Mouse (Mus musculus): Measurements from ENCODE around the gene Pgm5.
A peak's percentile ranks its signal among the peaks of the same experiment; 100 is the strongest.

The Pgm5 gene

DNA sequence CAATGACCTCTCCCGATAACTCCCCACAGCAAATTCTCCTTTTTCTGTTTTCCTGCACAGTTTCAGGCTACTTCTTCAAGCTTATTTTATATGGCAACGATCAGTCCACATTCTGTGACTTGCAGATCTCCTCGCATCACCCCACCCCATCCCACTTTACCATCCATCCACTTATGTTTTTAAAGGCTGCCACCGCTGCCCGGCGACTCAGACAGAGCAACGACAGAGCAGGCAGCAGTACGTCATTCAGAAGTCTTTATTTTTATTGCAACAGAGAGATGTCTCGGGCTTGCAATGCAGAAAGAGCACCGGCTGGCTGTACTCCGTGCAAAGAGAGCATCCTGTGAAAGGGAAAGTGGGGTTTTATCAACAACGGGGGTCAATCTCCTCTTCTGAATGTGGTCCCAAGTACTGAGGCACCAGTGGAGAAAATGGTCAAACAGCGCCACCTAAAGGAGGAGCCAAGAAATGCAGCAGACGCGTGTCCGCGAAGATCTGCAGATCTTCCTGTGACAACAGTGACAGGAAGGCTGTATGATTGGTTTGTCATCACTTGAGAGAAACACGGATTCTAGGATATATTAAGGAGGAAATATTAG lies 9.5 kb upstream of the Pgm5 start:
- peak in 1 of 2 experiments; percentile 68 for DNase-seq (ENCODE audit: low spot score in 2 of 2)

DNA sequence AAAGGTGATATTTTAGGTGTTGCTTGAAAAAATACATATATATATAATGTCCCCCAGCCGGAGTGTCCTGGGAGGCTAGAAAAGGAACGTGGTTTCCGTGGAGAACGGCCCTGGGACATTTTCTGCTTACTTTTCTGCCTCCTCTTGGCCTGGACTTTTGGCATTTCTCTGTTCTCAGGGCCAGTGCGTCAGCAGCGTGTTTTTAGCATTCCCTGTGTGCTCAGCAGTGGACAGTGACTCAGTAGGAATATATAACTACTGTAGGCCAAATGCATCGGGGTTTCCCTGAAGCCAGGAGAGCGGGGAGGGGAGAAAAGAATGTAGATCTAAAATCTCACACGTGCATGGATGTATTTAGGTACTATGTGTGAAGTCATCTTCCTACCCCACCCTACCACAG lies 3.8 kb upstream of the Pgm5 start:
- DNase-seq (ENCODE audit: low spot score in 2 of 2): no peak

DNA sequence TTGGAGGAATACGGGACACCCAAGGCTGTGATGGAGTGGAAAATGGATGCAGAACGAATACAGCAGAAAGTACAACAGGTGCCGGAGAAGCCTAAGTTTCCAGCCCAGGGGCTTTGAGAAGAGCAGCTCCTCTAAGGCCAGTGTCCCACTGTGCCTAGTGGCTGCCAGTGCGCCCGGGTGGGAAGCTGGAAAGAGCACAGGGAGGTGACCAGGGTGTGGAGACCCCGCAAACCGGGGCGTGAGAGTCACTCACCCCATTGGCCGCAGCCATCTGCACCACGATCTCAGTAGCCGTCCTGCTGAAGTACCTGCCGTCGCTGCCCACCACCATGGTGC lies 411 bp downstream of the Pgm5 start:
- no peak for DNase-seq (ENCODE audit: low spot score in 2 of 2)

DNA sequence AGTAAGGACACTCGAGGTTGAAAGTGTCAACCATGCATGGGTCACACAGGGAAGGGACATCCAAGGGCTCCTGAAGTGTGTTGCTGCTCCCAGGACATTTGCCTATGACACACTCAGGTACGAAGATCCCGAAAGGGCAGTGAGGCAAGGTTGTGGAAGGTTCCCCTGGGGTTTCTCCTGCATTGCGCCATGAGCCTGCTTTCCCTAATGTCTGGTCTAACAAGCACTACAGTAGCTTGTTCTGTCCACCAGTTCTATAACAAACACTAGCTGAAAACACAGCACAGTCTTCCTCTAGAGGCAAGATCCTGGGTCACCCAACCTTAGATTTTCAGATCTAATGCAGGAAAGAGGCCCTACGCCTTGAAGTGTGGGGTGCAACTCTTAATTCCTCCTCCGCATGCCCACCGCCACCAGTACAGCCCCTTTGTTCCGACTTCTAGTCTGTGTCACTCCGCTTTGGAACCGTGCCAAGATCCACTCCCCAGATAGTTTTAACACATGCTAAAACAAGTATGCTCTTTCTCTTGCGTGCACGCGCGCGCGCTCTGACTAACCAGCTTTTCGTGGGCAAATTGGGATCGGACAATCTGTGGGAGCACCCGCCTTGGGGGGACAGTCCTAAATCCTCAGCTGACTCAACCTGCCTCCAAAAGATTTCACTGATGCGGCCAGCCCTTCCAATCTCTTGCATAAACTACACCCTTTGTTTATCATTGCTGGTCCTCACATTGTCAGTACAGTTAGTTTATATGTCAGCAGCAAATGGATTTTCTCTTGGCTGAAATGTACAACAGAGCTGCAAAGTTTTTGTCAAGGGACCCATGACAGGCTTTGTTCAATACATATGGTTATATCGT lies 10.0 kb downstream of the Pgm5 start:
- no peak for DNase-seq (ENCODE audit: low spot score in 2 of 2)

DNA sequence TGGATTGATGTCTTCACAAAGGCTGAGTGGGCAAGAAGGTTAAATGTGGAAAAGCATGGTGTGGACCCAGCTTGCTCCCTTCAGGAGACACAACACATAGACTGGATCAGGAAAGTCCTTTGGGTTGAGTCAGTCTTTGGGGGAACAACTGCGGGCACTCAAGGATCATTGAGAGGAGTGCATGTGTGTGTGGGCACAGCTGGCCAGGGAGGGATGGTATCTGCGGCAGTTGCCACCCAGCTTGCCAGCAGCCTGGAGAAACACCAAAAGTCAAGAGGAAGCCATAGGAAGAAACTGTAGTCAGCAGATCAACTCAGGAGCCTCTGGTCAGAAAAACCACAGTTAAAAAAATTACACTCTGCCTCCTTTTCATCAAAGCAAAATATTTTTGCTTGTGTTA lies 12.8 kb downstream of the Pgm5 start:
- DNase-seq (ENCODE audit: low spot score in 2 of 2): no peak

DNA sequence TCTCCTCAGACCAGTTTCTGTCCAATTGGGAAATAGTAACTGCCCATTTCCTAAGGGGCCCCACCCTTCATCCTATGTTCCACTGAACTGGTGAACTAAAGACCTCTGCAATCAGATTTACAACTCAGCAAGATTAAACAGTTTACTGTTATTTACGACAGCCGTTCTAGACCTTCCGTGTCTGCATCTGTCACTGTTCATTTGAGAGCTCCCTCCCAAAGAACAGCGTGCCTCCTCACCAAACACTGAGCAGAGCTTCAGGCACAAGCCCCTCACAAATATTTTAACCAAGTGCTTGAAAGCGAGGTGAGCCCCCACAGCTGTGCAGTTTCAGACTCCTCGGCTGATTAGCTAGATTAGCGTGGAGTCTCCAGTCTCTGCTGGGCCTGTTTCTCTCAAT lies 13.3 kb downstream of the Pgm5 start:
- no peak for DNase-seq (ENCODE audit: low spot score in 2 of 2)

DNA sequence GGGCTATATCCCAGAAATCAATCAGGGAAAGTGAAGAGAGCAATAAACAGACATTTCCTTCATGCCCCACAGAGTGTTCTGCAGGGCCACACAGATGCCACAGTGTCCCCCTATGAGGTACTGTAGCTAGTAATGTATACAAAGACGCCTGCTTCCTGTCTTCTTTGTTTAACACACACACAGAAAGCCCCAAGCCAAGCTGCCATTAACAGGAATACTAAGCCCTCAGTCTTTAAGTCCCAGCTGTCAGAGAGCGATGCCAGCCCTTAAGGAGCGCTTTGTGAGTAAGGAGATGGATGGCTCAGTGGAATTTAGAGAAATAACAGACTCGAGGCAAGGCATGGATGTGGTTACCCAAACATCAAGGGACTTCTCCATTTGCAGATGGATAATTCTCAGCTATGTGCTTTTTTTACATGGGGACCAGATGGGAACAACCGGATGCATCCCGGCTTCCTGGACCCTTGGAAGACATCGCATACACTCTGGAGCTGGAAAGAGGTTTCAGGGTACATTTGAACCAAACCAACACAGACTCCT lies 16.6 kb downstream of the Pgm5 start:
- DNase-seq (ENCODE audit: low spot score in 2 of 2): no peak

DNA sequence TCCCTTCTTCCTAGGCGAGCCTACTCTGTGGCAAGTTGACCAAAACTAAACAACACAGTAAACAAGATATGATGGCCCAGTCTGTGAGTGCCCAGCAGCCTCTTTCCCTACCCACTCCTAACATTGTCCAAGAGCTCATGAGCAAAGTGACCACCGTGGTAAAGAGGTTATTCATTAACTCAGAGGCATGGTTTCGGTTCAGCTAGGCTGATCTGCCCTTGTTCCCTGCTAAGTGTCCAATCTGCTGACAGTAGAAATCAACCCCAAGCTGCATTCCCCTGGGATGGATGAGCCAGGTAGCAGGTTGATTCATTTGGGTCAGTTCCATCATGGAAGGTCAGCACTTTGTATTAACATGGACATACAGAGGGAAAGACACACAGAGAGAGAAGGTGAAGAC lies 19.6 kb downstream of the Pgm5 start:
- no peak for DNase-seq (ENCODE audit: low spot score in 2 of 2)

DNA sequence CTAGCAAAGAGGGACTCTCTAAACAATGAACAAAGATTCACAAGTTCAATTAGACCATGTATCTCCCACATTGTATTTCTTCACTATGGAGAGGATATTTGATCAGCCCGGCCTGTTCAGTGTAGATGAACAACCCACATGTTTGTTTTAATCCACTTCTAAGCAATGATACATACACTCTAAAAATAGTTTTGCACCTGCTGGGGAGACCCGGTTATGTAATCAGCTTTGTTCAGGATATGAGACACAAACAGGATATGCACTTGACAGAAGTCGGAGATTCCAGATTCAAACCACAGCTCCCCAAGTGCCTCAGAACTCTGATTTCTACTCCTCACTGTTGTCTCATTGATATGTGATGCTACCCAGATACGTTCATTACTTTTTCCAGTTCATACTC lies 37.1 kb downstream of the Pgm5 start:
- no peak for DNase-seq (ENCODE audit: low spot score in 2 of 2)

DNA sequence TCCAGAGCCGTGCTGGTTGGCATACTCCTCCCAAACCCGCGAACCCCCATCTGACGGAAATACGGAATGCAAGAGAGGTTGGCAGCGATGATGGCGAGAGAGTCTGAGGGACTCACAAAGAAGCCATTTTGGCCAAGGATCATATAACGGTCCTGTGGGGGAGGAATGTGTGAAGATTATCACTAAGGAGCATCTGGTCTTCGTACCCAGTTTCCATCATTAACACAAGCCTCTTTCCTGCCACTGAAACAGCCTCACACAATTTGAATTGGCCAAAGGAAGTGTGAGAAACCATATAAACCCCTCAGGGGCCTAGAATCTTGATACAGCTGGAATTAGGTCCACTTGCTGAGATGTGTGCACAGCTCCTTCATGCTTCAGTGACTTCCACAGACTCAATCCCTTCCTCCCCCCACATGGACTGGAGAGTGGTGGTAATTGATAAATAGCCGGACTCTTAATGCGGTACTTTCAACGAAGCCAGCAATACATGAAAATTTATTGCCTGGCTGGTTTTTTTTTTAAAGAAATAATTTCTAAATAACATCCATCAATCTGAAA lies 45.9 kb downstream of the Pgm5 start:
- no peak for DNase-seq (ENCODE audit: low spot score in 2 of 2)

DNA sequence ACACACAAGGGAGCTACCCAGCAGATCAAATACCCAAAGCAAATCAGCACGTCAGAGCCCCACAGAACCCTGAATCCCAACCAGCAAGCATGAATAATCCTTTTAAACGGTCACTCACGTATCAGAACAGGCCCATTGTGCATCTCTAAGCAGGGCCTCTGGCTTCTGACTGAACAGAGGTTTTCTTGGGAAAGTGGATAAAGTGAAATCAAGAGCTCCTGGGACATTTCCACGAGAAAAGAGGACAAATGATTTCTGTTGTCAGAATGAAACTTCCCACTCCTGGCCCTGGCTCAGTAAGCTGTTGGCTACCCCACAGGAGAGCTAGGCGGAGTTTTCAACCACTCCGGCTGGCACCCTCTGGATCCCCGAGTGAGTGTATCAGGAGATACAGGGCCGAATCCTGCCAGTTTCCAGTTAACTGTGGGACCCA lies 48.8 kb downstream of the Pgm5 start:
- no peak for DNase-seq (ENCODE audit: low spot score in 2 of 2)

DNA sequence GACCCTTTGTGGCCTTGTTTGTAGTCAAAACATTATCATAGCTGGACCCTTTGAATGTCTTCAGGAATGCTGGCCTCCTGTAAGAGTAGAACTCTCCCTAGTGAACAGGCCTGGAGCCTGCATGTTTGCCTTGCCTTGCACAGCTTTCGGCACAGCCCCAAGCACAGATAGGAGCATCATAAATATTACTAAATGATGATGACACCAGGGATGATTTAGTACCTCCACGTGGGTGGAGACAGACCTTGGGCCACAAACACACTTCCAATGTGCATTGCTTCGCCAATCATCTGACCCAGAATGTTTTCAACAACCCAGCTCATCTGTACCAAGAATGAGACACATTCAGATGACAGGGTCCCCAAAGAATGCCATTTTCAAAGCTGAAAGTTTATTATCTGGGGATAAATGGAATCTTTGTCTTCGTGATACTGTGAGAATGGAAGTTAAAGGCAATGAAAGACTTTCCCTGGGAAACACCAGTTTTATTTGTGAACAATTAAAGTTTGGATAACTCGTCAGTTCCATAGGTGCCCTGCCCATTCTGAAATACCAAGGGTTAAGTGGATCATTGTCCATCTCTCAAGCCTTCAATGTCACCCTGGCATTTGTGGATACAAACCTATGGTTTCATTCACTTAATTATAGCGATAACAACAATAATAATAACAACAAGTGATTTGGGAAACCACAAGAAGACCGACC lies 49.4 kb downstream of the Pgm5 start:
- no peak for DNase-seq (ENCODE audit: low spot score in 2 of 2)

DNA sequence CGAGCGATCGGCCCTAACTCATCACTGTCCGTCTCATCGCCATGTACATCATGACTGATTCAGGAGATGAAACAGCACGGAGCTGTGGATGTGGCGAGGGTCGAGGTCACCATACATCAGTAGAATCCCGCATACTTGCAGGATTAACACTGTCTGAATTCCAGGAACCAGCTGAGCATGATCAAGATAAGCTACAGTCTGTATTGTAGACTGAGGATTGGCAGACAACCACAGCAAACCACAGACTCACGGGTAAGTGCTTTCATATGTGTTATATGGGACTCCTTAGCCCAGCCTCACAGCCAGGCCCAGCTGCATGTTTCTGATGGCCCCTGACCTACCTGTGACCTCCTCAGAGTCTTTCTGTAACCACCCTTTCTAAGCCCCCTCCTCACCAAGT lies 50.2 kb downstream of the Pgm5 start:
- no peak for DNase-seq (ENCODE audit: low spot score in 2 of 2)

DNA sequence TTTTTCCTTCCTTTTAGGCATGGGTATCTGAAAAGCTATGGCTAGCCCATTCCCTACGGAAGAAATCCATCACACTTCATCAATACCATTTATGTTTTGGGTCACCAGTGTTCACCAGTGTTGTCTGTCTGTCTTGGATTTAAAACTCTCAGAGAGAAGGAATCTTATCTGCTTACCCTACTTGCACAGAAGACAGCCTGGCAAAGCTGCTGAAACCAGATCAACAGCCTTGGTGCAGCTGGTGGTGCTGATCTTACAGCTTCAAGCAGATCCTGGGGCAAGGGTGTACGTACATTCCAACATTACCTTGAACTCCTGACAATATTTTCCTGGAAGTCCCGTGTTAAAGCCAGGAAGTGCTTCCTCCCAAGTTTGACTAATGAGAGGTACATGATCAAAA lies 55.6 kb downstream of the Pgm5 start:
- DNase-seq (ENCODE audit: low spot score in 2 of 2): no peak

DNA sequence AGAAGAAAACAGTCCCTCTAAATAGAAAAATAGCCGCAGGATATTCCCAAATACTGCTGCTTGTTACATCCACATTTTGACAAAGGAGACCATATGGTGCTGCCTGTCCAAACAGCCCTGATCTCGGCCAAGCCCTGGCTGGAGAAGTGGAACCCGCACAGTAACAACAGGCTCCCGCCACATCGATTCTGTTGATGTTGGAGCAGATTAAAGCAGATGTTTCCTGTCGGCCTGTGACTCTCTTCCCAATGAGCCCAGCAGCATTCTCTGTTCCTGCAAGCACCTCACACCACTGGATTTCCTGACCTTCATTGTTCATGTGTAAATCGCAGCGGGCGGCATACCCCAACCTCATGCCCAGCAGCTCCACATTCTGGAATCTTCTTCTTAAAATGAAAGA lies 64.0 kb downstream of the Pgm5 start:
- peak in 1 of 2 experiments; percentile 6 for DNase-seq (ENCODE audit: low spot score in 2 of 2)

DNA sequence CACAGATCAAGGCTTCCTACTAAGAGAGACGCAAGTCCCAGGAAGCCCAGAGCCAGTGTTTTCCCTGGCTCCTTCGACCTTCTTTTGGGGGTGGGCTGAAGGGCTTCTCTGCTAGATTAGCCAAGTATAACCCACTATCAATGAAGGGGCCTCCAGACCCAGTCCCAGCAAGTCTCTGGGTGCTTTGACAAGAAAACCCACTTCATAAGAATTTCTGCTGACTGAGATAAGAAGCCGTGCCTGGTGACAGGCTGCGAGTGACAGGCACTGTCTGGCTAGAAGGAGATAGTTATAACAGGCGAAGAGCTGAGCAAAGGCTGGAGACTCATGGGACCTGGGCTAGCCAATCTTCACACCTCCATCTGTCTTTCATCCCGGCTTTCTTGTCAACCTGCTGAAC lies 67.3 kb downstream of the Pgm5 start:
- no peak for DNase-seq (ENCODE audit: low spot score in 2 of 2)

DNA sequence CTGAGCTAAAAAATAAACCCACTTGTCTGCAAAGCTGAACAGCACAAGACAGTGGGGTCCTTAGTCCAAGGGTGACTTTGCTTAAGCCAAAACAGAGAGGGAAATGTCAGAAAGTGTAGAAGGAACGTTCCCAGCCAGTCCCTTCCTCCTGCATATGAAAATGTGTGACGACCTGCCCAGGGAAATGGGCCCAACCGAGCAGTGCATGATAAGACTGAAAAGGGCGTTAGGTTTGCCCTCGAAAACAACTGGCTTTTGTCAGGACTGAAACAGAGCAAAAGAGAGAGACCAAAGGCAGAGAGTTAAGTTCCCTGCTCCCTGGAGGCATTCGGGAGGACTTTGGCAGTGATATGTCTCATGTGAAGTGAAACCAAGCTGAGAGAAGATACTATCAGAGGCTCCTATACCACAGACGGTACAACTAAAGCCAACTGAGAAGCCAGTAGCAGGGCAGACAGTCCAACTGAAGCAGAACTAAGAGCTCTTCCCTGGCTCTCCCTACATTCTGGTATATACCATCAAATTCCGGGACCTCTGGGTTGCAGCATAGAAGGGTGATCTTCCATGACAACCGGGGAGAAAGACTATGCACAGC lies 68.0 kb downstream of the Pgm5 start:
- no peak for DNase-seq (ENCODE audit: low spot score in 2 of 2)

DNA sequence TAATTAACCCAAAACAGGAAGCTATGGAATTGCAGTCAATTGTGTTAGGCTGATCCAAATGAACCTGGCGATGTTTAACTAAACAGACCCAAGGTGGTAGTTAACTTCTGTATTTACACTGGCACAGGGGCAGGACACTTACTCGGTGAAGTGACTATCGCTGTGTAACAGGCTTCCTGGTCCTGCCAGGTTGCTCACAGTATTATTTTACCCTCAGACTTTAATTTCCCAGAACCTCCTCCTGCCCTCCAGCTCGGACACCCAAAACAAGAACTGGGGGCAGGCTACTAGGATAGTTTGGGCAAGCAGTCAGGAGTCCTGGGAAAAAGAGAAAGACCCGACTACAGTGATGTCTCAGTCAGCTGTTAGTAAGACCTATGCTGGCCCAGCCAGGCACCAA lies 68.8 kb downstream of the Pgm5 start:
- DNase-seq (ENCODE audit: low spot score in 2 of 2): no peak

DNA sequence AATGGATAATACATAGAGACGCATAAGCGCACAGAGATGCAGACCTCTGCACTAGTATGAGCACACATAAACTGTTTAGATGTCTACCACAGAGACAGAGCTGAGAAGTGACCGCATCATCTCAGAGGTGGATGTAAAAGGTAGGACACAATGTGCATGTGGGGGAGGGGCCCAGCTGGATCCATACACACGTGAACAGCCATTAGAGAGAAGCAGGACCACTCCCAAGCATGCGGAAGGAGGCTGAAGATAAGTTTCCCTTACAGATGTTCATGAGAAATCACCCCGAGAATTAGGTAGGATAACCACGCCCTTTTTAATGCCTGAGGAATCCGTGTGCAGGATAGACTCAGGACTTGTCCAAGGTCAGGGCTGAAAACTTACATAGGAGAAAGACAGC lies 75.8 kb downstream of the Pgm5 start:
- DNase-seq (ENCODE audit: low spot score in 2 of 2): no peak

DNA sequence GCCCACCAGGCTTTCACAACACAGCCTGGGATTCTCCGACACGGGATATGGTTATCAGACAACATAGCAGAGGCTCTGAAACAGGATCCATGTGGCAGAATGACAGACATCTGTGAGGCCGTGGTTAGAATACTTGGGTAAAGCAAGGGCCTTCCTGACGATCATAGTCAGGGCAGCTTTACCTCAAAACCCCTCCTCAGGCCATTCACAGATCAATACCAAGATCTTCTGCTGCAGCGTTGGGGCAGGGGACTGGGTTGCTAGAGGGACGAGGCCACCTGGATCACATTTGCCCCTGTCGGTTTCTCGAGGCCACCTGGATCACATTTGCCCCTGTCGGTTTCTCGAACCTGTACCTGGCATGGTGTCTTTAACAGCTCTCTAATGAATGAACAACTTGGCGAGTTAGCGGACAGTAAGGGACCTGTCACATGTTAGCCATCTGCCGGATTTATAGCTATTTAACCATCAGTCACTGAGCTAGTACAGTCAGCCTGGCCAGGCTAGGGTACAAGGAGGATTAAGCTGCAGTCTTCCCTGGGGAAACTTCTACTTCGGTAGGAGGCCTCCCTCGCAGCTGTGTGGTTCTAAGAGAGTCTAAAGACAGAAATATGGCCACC lies 76.5 kb downstream of the Pgm5 start:
- DNase-seq (ENCODE audit: low spot score in 2 of 2): no peak

DNA sequence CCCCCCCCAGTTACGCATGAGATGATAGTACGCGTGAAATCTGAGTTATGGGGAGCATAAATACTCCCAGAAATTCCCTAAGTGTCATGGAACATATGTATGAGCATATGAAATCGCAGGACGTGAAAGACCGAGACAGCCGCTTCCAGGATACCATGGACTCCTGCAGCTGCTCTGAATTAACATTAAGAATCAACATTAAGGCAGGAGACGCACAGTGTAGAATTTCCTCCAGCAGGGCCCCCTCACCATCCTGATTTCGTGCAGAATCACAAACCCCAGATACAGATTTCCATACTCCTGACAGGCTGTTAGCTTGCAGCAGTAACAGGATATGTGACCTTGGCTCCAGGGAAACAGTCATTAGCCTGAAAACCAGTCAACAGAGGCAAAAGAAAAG lies 77.9 kb downstream of the Pgm5 start:
- DNase-seq (ENCODE audit: low spot score in 2 of 2): no peak

DNA sequence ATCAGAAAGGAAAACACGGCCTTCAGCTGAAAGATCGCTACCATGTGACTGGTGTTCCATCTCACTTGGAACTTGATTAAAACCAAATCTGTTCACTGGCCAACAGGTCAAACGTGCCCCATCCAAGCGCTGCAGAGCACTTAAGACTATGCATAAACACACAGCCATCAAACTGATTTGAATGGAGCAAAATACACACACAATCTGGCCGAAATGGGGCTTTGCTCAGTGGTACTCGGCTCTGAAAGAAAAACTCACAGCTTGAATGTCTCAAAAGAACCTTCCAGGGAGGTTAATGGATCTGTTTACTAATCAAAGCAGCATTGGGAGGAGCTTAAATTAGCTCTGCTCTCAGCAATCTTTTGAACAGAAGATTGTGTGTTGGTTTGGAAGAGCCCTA lies 81.7 kb downstream of the Pgm5 start:
- no peak for DNase-seq (ENCODE audit: low spot score in 2 of 2)
